Comparison of ENCODE assay signal across 27 mouse cellular contexts in the genomic region with DNA sequence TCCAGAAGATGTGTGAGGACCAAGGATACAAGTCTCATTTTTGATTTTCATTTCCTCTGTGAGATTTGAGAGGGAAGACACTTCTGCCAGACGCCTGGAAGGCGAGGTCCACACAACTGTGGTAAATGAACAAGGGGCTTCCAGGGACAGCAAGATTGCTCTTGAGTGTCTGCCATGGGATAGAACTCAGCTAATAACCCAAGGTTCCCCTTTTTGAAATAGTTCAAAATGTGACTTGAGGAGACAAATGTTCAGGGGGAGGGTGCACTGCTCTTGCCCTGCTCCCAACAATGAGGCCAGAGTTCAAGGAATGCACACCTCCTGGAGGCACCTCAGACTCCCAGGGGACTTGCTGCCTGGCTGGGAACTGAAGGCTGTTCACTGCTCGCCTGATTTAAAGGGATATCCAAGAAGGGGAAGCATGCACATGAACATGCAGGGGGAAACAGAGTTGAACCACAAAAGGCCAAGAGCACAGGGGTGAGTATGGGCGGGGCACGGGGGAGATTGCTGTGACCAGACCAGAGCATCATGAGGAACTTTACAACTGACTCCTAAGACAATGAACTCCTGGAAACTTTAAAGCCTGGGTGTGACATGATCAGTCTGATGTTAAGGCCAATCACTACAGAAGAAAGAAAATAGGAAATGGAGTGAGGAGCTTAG. TPM values are rescaled to one million over a fixed set of nuclear protein-coding genes. Genes with fewer than 3 reads are reported as not detected.
A peak's percentile ranks its signal among the peaks of the same experiment; 100 is the strongest.
DNase-seq lines count a peak whose midpoint lies in the region; ATAC-seq and TF ChIP-seq lines count a peak whose summit lies in the region.
"Had no signal": no experiment of that assay in that cellular context is flagged by ENCODE, and none has a peak within 500 bp of the region (broad histone marks: within the 10 kb centered on the region; RNA-seq: fewer than 3 reads in every experiment).

No protein-coding gene starts in this region.

- peak; percentile 90 for ATAC-seq in granulocyte monocyte progenitor cell, adult 5-6 weeks (replicated peaks; ENCODE audit: poor library complexity, severe bottlenecking)
- ATAC-seq in neutrophil, adult 5-6 weeks (ENCODE audit: extremely low read depth, insufficient number of reproducible peaks, low FRiP score, poor library complexity, severe bottlenecking), result peak; percentile 31; the same call in 1 of the 2 replicates
- no peak; the same call in 1 of the 2 replicates for ATAC-seq in intestine, postnatal 0 days
- ATAC-seq: forebrain, embryonic 16.5 days; intestine, embryonic 15.5 days; midbrain, embryonic 13.5 days had no signal

- WGBS in intestine, postnatal 0 days, result 66% methylated on average over 5 of the region's 5 CpGs

- no peak overlapping the region for H3K9ac ChIP-seq in intestine, postnatal 0 days (ENCODE audit: low read depth, low read length)
- H3K9ac ChIP-seq: embryonic facial prominence, embryonic 15.5 days; hindbrain, embryonic 14.5 days; intestine, embryonic 15.5 days; kidney, embryonic 15.5 days; limb, embryonic 12.5 days; liver, embryonic 13.5 days; lung, embryonic 15.5 days; midbrain, embryonic 13.5 days; neural tube, embryonic 15.5 days had no signal

- no peak for TF ChIP-seq CTCF in intestine, postnatal 0 days (IDR thresholded peaks at IDR 0.05; ENCODE audit: low read depth)

- no peak overlapping the region for H3K4me3 ChIP-seq in intestine, postnatal 0 days (ENCODE audit: low read depth, low read length)
- H3K4me3 ChIP-seq: embryonic facial prominence, embryonic 15.5 days; heart, embryonic 10.5 days; intestine, embryonic 15.5 days; kidney, embryonic 15.5 days; limb, embryonic 12.5 days; liver, embryonic 13.5 days; lung, embryonic 15.5 days; midbrain, embryonic 13.5 days; neural tube, embryonic 15.5 days had no signal

- no peak overlapping the region for H3K4me2 ChIP-seq in intestine, postnatal 0 days (replicated peaks; ENCODE audit: low read depth)
- H3K4me2 ChIP-seq: embryonic facial prominence, embryonic 15.5 days; hindbrain, embryonic 14.5 days; intestine, embryonic 15.5 days; kidney, embryonic 15.5 days; limb, embryonic 12.5 days; liver, embryonic 13.5 days; lung, embryonic 15.5 days; midbrain, embryonic 13.5 days; neural tube, embryonic 15.5 days had no signal

- no peaks in the 10 kb centered on the region for H3K4me1 ChIP-seq in intestine, postnatal 0 days (replicated peaks; ENCODE audit: control insufficient read depth, insufficient read depth, low read length)
- H3K4me1 ChIP-seq: embryonic facial prominence, embryonic 15.5 days; heart, embryonic 10.5 days; kidney, embryonic 15.5 days; limb, embryonic 12.5 days; liver, embryonic 13.5 days; lung, embryonic 15.5 days; midbrain, embryonic 13.5 days; neural tube, embryonic 15.5 days had no signal

- H3K36me3 ChIP-seq in intestine, postnatal 0 days (ENCODE audit: control insufficient read depth, insufficient read depth), result no peaks in the 10 kb centered on the region
- H3K36me3 ChIP-seq: embryonic facial prominence, embryonic 15.5 days; heart, embryonic 10.5 days; intestine, embryonic 15.5 days; kidney, embryonic 15.5 days; limb, embryonic 12.5 days; liver, embryonic 13.5 days; lung, embryonic 15.5 days; midbrain, embryonic 13.5 days; neural tube, embryonic 15.5 days had no signal

- peak; percentile 11 for DNase-seq in adrenal gland, postnatal 25 days
- no peak for DNase-seq in adrenal gland, postnatal 4 days (ENCODE audit: low spot score in 2 of 2)
- DNase-seq in A20 (ENCODE audit: low read depth, low spot score), result peak; percentile 42
- DNase-seq in right cerebral cortex, postnatal 36 days (ENCODE audit: low spot score in 2 of 2), result no peak
- DNase-seq: cerebellum, postnatal 10 days; embryo, embryonic 11 days; gastrocnemius, postnatal 36 days; kidney, postnatal 4 days; liver, embryonic 13.5 days; right cerebral cortex, postnatal 25 days; thymus, postnatal 36 days had no signal

- H3K9me3 ChIP-seq in intestine, postnatal 0 days (ENCODE audit: control insufficient read depth), result no peaks in the 10 kb centered on the region
- H3K9me3 ChIP-seq: embryonic facial prominence, embryonic 15.5 days; heart, embryonic 10.5 days; intestine, embryonic 15.5 days; kidney, embryonic 15.5 days; limb, embryonic 12.5 days; liver, embryonic 13.5 days; lung, embryonic 15.5 days; midbrain, embryonic 13.5 days; neural tube, embryonic 15.5 days had no signal

- no peaks in the 10 kb centered on the region for H3K27me3 ChIP-seq in intestine, postnatal 0 days (replicated peaks; ENCODE audit: control insufficient read depth, insufficient read depth, low read length)
- H3K27me3 ChIP-seq: embryonic facial prominence, embryonic 15.5 days; intestine, embryonic 15.5 days; kidney, embryonic 15.5 days; limb, embryonic 12.5 days; liver, embryonic 13.5 days; lung, embryonic 15.5 days; neural tube, embryonic 15.5 days had no signal

- no peak overlapping the region for H3K27ac ChIP-seq in intestine, postnatal 0 days (ENCODE audit: low read depth, low read length)
- H3K27ac ChIP-seq: embryonic facial prominence, embryonic 15.5 days; heart, embryonic 10.5 days; hindbrain, embryonic 14.5 days; intestine, embryonic 15.5 days; kidney, embryonic 15.5 days; limb, embryonic 12.5 days; liver, embryonic 13.5 days; lung, embryonic 15.5 days; macrophage; midbrain, embryonic 13.5 days; neural tube, embryonic 15.5 days had no signal

RNA-seq across cellular contexts. Expression of a gene that starts 15.6 kb away (rescaled TPM):
- 0.12 TPM in 1 of 2 replicates, not detected in the other for total RNA-seq in adrenal gland, postnatal 25 days (2021)
- total RNA-seq in adrenal gland, postnatal 4 days (2021), result under 1 TPM; 0.28 to 0.40 TPM
- not detected in 2 replicates for total RNA-seq in granulocyte monocyte progenitor cell, adult 5-6 weeks (2014; fragmentation: Nextera tagmentation)
- 0.09 TPM in 1 of 2 replicates, not detected in the other for total RNA-seq in granulocyte monocyte progenitor cell, adult 5-6 weeks (2017)
- not detected in 2 replicates for total RNA-seq in neutrophil, adult 5-6 weeks (2017)
- polyA plus RNA-seq in intestine, postnatal 0 days (2015; fragmentation: Nextera tagmentation; extraction: Ambion mirVana), result 0.17 and 0.18 TPM in 2 replicates
- total RNA-seq: gastrocnemius, postnatal 36 days had no signal
- polyA plus RNA-seq: heart, embryonic 10.5 days; limb, embryonic 12.5 days had no signal

RNA-seq across cellular contexts. Expression of a gene that starts 27.3 kb away (rescaled TPM):
- total RNA-seq in adrenal gland, postnatal 25 days (2021), result 0.95 and 1.3 TPM in 2 replicates
- 1 to 10 TPM; 2.4 to 2.6 TPM for total RNA-seq in adrenal gland, postnatal 4 days (2021)
- 8.4 and 10.6 TPM in 2 replicates for total RNA-seq in granulocyte monocyte progenitor cell, adult 5-6 weeks (2014; fragmentation: Nextera tagmentation)
- 12.7 and 16.0 TPM in 2 replicates for total RNA-seq in granulocyte monocyte progenitor cell, adult 5-6 weeks (2017)
- 7.1 and 10.0 TPM in 2 replicates for total RNA-seq in neutrophil, adult 5-6 weeks (2017)
- 2.3 and 2.6 TPM in 2 replicates for polyA plus RNA-seq in intestine, postnatal 0 days (2015; fragmentation: Nextera tagmentation; extraction: Ambion mirVana)

RNA-seq across cellular contexts. Expression of a gene that starts 45.9 kb away (rescaled TPM):
- total RNA-seq in adrenal gland, postnatal 25 days (2021), result not detected in 2 replicates
- not detected for total RNA-seq in adrenal gland, postnatal 4 days (2021)
- total RNA-seq in granulocyte monocyte progenitor cell, adult 5-6 weeks (2014; fragmentation: Nextera tagmentation), result 6.3 and 9.3 TPM in 2 replicates
- total RNA-seq in granulocyte monocyte progenitor cell, adult 5-6 weeks (2017), result 6.2 and 16.1 TPM in 2 replicates
- total RNA-seq in neutrophil, adult 5-6 weeks (2017), result not detected in 2 replicates
- not detected in 2 replicates for polyA plus RNA-seq in intestine, postnatal 0 days (2015; fragmentation: Nextera tagmentation; extraction: Ambion mirVana)
- total RNA-seq: gastrocnemius, postnatal 36 days; left cerebral cortex, postnatal 10 days had no signal
- polyA plus RNA-seq: heart, embryonic 10.5 days; heart, postnatal 0 days; intestine, embryonic 15.5 days; kidney, embryonic 15.5 days; limb, embryonic 12.5 days; liver, embryonic 13.5 days; macrophage had no signal

RNA-seq across cellular contexts. Expression of a gene that starts 59.6 kb away (rescaled TPM):
- 20.4 and 22.0 TPM in 2 replicates for total RNA-seq in adrenal gland, postnatal 25 days (2021)
- total RNA-seq in adrenal gland, postnatal 4 days (2021), result 10 to 100 TPM; 25.8 to 31.3 TPM
- total RNA-seq in granulocyte monocyte progenitor cell, adult 5-6 weeks (2014; fragmentation: Nextera tagmentation), result 54.7 and 68.9 TPM in 2 replicates
- 50.1 and 58.6 TPM in 2 replicates for total RNA-seq in granulocyte monocyte progenitor cell, adult 5-6 weeks (2017)
- 23.6 TPM in 2 replicates for total RNA-seq in neutrophil, adult 5-6 weeks (2017)
- 5.8 and 8.1 TPM in 2 replicates for polyA plus RNA-seq in intestine, postnatal 0 days (2015; fragmentation: Nextera tagmentation; extraction: Ambion mirVana)

RNA-seq across cellular contexts. Expression of a gene that starts 59.8 kb away (rescaled TPM):
- 14.8 and 18.0 TPM in 2 replicates for total RNA-seq in adrenal gland, postnatal 25 days (2021)
- total RNA-seq in adrenal gland, postnatal 4 days (2021), result 10 to 100 TPM; 21.0 to 21.2 TPM
- total RNA-seq in granulocyte monocyte progenitor cell, adult 5-6 weeks (2014; fragmentation: Nextera tagmentation), result 36.8 and 49.4 TPM in 2 replicates
- 57.3 and 65.7 TPM in 2 replicates for total RNA-seq in granulocyte monocyte progenitor cell, adult 5-6 weeks (2017)
- 29.8 and 31.3 TPM in 2 replicates for total RNA-seq in neutrophil, adult 5-6 weeks (2017)
- polyA plus RNA-seq in intestine, postnatal 0 days (2015; fragmentation: Nextera tagmentation; extraction: Ambion mirVana), result 24.6 and 27.1 TPM in 2 replicates

Comparison
In these comparisons a context has a peak if more than half of its experiments do, and no peak if none do; other contexts are left out.
1. DNase-seq: peak in adrenal gland, postnatal 25 days (single experiment) and A20 (single experiment); none in adrenal gland, postnatal 4 days (0 of 2) and right cerebral cortex, postnatal 36 days (0 of 2).